ENCODE assay signal across 9 mouse cellular contexts in the genomic region with DNA sequence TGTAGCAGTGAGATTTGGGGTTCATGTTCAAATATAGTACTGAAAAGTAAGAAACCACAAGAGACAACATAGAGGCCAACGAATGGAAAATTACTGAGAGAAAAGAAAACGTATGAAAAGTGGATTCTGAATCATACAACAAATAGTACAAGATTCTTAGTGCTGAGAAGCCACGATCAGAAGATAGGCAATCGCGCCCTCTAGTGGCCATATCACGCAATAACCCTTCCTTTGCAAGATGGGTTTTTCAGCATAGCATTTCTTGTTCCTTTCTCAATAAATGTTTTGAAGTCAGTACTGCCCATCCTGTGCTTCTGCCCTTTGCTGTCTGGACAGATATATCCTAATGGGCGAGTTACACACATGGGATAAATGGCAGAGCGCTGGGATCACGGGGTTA. TPM values are rescaled to one million over a fixed set of nuclear protein-coding genes. Genes with fewer than 3 reads are reported as not detected.
DNase-seq lines count a peak whose midpoint lies in the region; ATAC-seq and TF ChIP-seq lines count a peak whose summit lies in the region.
"Had no signal": no experiment of that assay in that cellular context is flagged by ENCODE, and none has a peak within 500 bp of the region (broad histone marks: within the 10 kb centered on the region; RNA-seq: fewer than 3 reads in every experiment).

No protein-coding gene starts in this region.

- H3K9me3 ChIP-seq in intestine, postnatal 0 days (ENCODE audit: control insufficient read depth), result no peaks in the 10 kb centered on the region
- no peaks in the 10 kb centered on the region for H3K9me3 ChIP-seq in intestine, embryonic 16.5 days (ENCODE audit: control insufficient read depth, low read length)
- H3K9me3 ChIP-seq in midbrain, postnatal 0 days (ENCODE audit: low read length), result no peaks in the 10 kb centered on the region

- peak; percentile 25 for DNase-seq in MEL-GATA-1-ER (ENCODE audit: extremely low read depth, low read depth)
- peak; percentile 44 for DNase-seq in c-Kit-positive CD71-positive TER-119-positive erythroid progenitor cells, embryonic 14.5 days (ENCODE audit: low spot score)
- DNase-seq in frontal cortex, postnatal 25 days (ENCODE audit: low spot score in 2 of 2), result peak; percentile 49 to 50
- DNase-seq in left cerebral cortex, adult 18-20 months (ENCODE audit: low spot score in 2 of 2), result peak; percentile 59 to 69
- peak; percentile 69 for DNase-seq in midbrain, postnatal 0 days (ENCODE audit: low spot score)

- H3K4me3 ChIP-seq in intestine, postnatal 0 days (ENCODE audit: low read depth, low read length), result no peak overlapping the region
- no peak overlapping the region for H3K4me3 ChIP-seq in intestine, embryonic 16.5 days (ENCODE audit: low read length)
- H3K4me3 ChIP-seq in midbrain, postnatal 0 days (ENCODE audit: low read depth, low read length), result no peak overlapping the region
- H3K4me3 ChIP-seq: erythroblast, embryonic 14.5 days had no signal

- no peak overlapping the region for H3K27ac ChIP-seq in intestine, postnatal 0 days (ENCODE audit: low read depth, low read length)
- H3K27ac ChIP-seq in intestine, embryonic 16.5 days (ENCODE audit: low read length), result no peak overlapping the region
- no peak overlapping the region for H3K27ac ChIP-seq in midbrain, postnatal 0 days (ENCODE audit: low read depth, low read length)

- no peaks in the 10 kb centered on the region for H3K36me3 ChIP-seq in intestine, postnatal 0 days (ENCODE audit: control insufficient read depth, insufficient read depth)
- H3K36me3 ChIP-seq in intestine, embryonic 16.5 days (ENCODE audit: control insufficient read depth, insufficient read depth, low read length), result no peaks in the 10 kb centered on the region
- H3K36me3 ChIP-seq in midbrain, postnatal 0 days (ENCODE audit: insufficient read depth, low read length), result no peaks in the 10 kb centered on the region

- TF ChIP-seq CTCF in intestine, postnatal 0 days (IDR thresholded peaks at IDR 0.05; ENCODE audit: low read depth), result peak; percentile 82
- peak; percentile 89 for TF ChIP-seq CTCF in midbrain, postnatal 0 days (IDR thresholded peaks at IDR 0.05)

- 5% methylated on average over 9 of the region's 9 CpGs for WGBS in intestine, postnatal 0 days
- WGBS in intestine, embryonic 16.5 days, result 7% methylated on average over 9 of the region's 9 CpGs
- 6% methylated on average over 9 of the region's 9 CpGs for WGBS in midbrain, postnatal 0 days

- no peaks in the 10 kb centered on the region for H3K27me3 ChIP-seq in intestine, postnatal 0 days (replicated peaks; ENCODE audit: control insufficient read depth, insufficient read depth, low read length)
- H3K27me3 ChIP-seq in intestine, embryonic 16.5 days (replicated peaks; ENCODE audit: control insufficient read depth, insufficient read depth, low read length), result no peaks in the 10 kb centered on the region
- H3K27me3 ChIP-seq in midbrain, postnatal 0 days (ENCODE audit: insufficient read depth, low read length), result no peaks in the 10 kb centered on the region

- no peaks in the 10 kb centered on the region for H3K4me1 ChIP-seq in intestine, postnatal 0 days (replicated peaks; ENCODE audit: control insufficient read depth, insufficient read depth, low read length)
- no peaks in the 10 kb centered on the region for H3K4me1 ChIP-seq in intestine, embryonic 16.5 days (ENCODE audit: control insufficient read depth, insufficient read depth, low read length)
- H3K4me1 ChIP-seq in midbrain, postnatal 0 days (ENCODE audit: insufficient read depth, low read length), result no peaks in the 10 kb centered on the region

- ATAC-seq in intestine, postnatal 0 days, result no peak
- ATAC-seq in intestine, embryonic 16.5 days, result no peak
- no peak for ATAC-seq in midbrain, postnatal 0 days (ENCODE audit: low FRiP score)
- no peak for ATAC-seq in erythroblast, adult 5-6 weeks (replicated peaks; ENCODE audit: low FRiP score, poor library complexity, severe bottlenecking)

- no peak overlapping the region for H3K4me2 ChIP-seq in intestine, postnatal 0 days (replicated peaks; ENCODE audit: low read depth)
- no peak overlapping the region for H3K4me2 ChIP-seq in intestine, embryonic 16.5 days (ENCODE audit: low read depth, low read length)
- H3K4me2 ChIP-seq in midbrain, postnatal 0 days (ENCODE audit: low read depth, low read length, poor library complexity, severe bottlenecking), result no peak overlapping the region

- H3K9ac ChIP-seq in intestine, postnatal 0 days (ENCODE audit: low read depth, low read length), result no peak overlapping the region
- H3K9ac ChIP-seq in intestine, embryonic 16.5 days (ENCODE audit: low read depth, low read length), result no peak overlapping the region
- no peak overlapping the region for H3K9ac ChIP-seq in midbrain, postnatal 0 days (replicated peaks; ENCODE audit: low read length, poor library complexity, severe bottlenecking)

RNA-seq across cellular contexts. Expression of gene Fam90a1a, which starts 3.2 kb away (rescaled TPM):
- not detected in 2 replicates for polyA plus RNA-seq in intestine, postnatal 0 days (2015; fragmentation: Nextera tagmentation; extraction: Ambion mirVana)
- not detected in 2 replicates for polyA plus RNA-seq in intestine, embryonic 16.5 days (2015; fragmentation: Nextera tagmentation; extraction: Ambion mirVana)
- not detected for total RNA-seq in left cerebral cortex, adult 18-20 months (2021)
- total RNA-seq in midbrain, postnatal 0 days (2014; rRNA removed), result not detected in 2 replicates
- not detected in 2 replicates for polyA plus RNA-seq in midbrain, postnatal 0 days (2015; fragmentation: Nextera tagmentation; extraction: Ambion mirVana)
- not detected in 2 replicates for total RNA-seq in erythroblast, adult 5-6 weeks (2015; ENCODE audit: low replicate concordance)
- not detected in 2 replicates for total RNA-seq in erythroblast, adult 5-6 weeks (2017; ENCODE audit: low replicate concordance)
- polyA plus RNA-seq: erythroblast, embryonic 14.5 days had no signal

RNA-seq across cellular contexts. Expression of gene Defb13, which starts 8.8 kb away (rescaled TPM):
- not detected in 2 replicates for polyA plus RNA-seq in intestine, postnatal 0 days (2015; fragmentation: Nextera tagmentation; extraction: Ambion mirVana)
- polyA plus RNA-seq in intestine, embryonic 16.5 days (2015; fragmentation: Nextera tagmentation; extraction: Ambion mirVana), result not detected in 2 replicates
- total RNA-seq in left cerebral cortex, adult 18-20 months (2021), result not detected
- not detected in 2 replicates for total RNA-seq in midbrain, postnatal 0 days (2014; rRNA removed)
- not detected in 2 replicates for polyA plus RNA-seq in midbrain, postnatal 0 days (2015; fragmentation: Nextera tagmentation; extraction: Ambion mirVana)
- total RNA-seq in erythroblast, adult 5-6 weeks (2015; ENCODE audit: low replicate concordance), result not detected in 2 replicates
- not detected in 2 replicates for total RNA-seq in erythroblast, adult 5-6 weeks (2017; ENCODE audit: low replicate concordance)
- polyA plus RNA-seq: erythroblast, embryonic 14.5 days had no signal

RNA-seq across cellular contexts. Expression of gene Ccdc70, which starts 14.3 kb away (rescaled TPM):
- not detected in 2 replicates for polyA plus RNA-seq in intestine, postnatal 0 days (2015; fragmentation: Nextera tagmentation; extraction: Ambion mirVana)
- polyA plus RNA-seq in intestine, embryonic 16.5 days (2015; fragmentation: Nextera tagmentation; extraction: Ambion mirVana), result not detected in 2 replicates
- not detected for total RNA-seq in left cerebral cortex, adult 18-20 months (2021)
- total RNA-seq in midbrain, postnatal 0 days (2014; rRNA removed), result not detected in 2 replicates
- polyA plus RNA-seq in midbrain, postnatal 0 days (2015; fragmentation: Nextera tagmentation; extraction: Ambion mirVana), result not detected in 2 replicates
- not detected in 2 replicates for total RNA-seq in erythroblast, adult 5-6 weeks (2015; ENCODE audit: low replicate concordance)
- not detected in 2 replicates for total RNA-seq in erythroblast, adult 5-6 weeks (2017; ENCODE audit: low replicate concordance)
- polyA plus RNA-seq: erythroblast, embryonic 14.5 days had no signal

RNA-seq across cellular contexts. Expression of gene Defb35, which starts 17.2 kb away (rescaled TPM):
- polyA plus RNA-seq in intestine, postnatal 0 days (2015; fragmentation: Nextera tagmentation; extraction: Ambion mirVana), result not detected in 2 replicates
- not detected in 2 replicates for polyA plus RNA-seq in intestine, embryonic 16.5 days (2015; fragmentation: Nextera tagmentation; extraction: Ambion mirVana)
- total RNA-seq in left cerebral cortex, adult 18-20 months (2021), result not detected
- not detected in 2 replicates for total RNA-seq in midbrain, postnatal 0 days (2014; rRNA removed)
- not detected in 2 replicates for polyA plus RNA-seq in midbrain, postnatal 0 days (2015; fragmentation: Nextera tagmentation; extraction: Ambion mirVana)
- total RNA-seq in erythroblast, adult 5-6 weeks (2015; ENCODE audit: low replicate concordance), result not detected in 2 replicates
- not detected in 2 replicates for total RNA-seq in erythroblast, adult 5-6 weeks (2017; ENCODE audit: low replicate concordance)
- polyA plus RNA-seq: erythroblast, embryonic 14.5 days had no signal

RNA-seq across cellular contexts. Expression of gene Defb15, which starts 22.8 kb away (rescaled TPM):
- polyA plus RNA-seq in intestine, postnatal 0 days (2015; fragmentation: Nextera tagmentation; extraction: Ambion mirVana), result not detected in 2 replicates
- polyA plus RNA-seq in intestine, embryonic 16.5 days (2015; fragmentation: Nextera tagmentation; extraction: Ambion mirVana), result not detected in 2 replicates
- total RNA-seq in left cerebral cortex, adult 18-20 months (2021), result not detected
- not detected in 2 replicates for total RNA-seq in midbrain, postnatal 0 days (2014; rRNA removed)
- not detected in 2 replicates for polyA plus RNA-seq in midbrain, postnatal 0 days (2015; fragmentation: Nextera tagmentation; extraction: Ambion mirVana)
- not detected in 2 replicates for total RNA-seq in erythroblast, adult 5-6 weeks (2015; ENCODE audit: low replicate concordance)
- total RNA-seq in erythroblast, adult 5-6 weeks (2017; ENCODE audit: low replicate concordance), result not detected in 2 replicates
- polyA plus RNA-seq: erythroblast, embryonic 14.5 days had no signal
